Mouse (Mus musculus) erythroblast, embryonic 14.5 days (primary cell): ENCODE results near the gene Vmn1r1. TPM values are rescaled to one million over a fixed set of nuclear protein-coding genes. Genes with fewer than 3 reads are reported as not detected.

Experiments used
- H3K27me3 ChIP-seq: 2 replicates; pipeline ENCODE4 v1.6.1; 2012; ENCODE audit warnings: inconsistent platforms; ENCODE audit not compliant: control insufficient read depth
- H3K36me3 ChIP-seq: 2 replicates; pipeline ENCODE4 v1.6.1; 2012; ENCODE audit warnings: mild to moderate bottlenecking, inconsistent platforms; ENCODE audit not compliant: control insufficient read depth
- H3K4me1 ChIP-seq: 2 replicates; pipeline ENCODE4 v1.6.1; 2012; ENCODE audit warnings: inconsistent platforms; ENCODE audit not compliant: control insufficient read depth
- H3K4me3 ChIP-seq: replicated peaks from 2 replicates; pipeline ENCODE3; 2012; ENCODE audit warnings: moderate library complexity, mild to moderate bottlenecking, inconsistent platforms
- H3K9me3 ChIP-seq: 2 replicates; pipeline ENCODE4 v1.6.1; 2012; ENCODE audit warnings: low read length, inconsistent platforms, mixed read lengths; ENCODE audit not compliant: control insufficient read depth
- GATA1 ChIP-seq: IDR thresholded peaks from 2 replicates; pipeline ENCODE4 v1.6.1; 2012; ENCODE audit warnings: low read length, inconsistent platforms, mixed read lengths
- TAL1 ChIP-seq: IDR thresholded peaks from 3 replicates; pipeline ENCODE4 v1.6.1; 2012; ENCODE audit warnings: low read length, inconsistent platforms, mixed read lengths
- polyA plus RNA-seq: library from polyadenylated mRNA; stranded (reverse); fragments of >175 nt; gene quantifications from 2 replicates; pipeline ENCODE4 v1.2.3, GENCODE M21; 2012

Vmn1r1 gene
- polyA plus RNA-seq, 1 experiment: not detected

DNA sequence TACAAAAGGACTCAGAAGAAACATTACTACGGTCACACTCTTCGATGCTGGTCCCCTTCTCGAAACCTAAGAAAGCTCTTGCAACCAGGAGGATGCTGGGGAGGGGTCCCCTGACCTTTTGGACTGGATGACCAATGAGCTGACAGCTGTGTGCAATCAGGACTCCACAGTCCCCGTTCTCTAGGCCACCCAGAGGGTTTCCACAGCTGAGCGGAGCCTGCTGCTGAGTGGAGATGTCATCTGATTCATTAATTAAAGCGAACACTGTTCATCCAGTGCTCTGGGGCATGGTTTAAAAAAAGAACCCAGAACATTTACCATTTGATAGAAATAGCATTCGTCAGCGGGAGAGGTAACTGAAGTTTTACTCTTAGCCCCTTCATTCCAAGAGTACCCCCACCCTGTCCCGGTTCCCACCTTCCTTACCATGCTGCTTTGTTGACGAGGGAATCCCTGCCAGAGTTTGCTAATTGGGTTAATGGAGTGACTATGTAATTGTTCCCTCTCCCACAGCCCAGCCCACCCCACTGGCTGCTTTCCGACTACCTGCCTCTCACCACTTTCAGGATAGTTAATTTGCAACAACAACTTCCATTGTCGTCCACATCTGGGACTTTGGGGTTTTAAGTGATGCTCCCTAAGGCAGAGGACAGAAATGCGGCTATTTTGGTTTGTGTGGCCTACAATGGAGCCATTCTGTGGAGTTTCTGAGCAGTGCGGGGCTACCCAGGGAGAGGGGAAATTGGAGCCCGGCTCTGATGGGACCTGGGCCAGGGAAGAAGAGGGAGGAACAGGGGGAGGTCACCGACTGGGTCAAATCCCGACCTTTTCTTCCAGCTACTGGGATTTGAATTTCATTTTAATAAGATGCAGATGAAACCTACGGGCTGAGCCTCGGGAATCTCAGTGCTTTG is 50.4 kb downstream of the Vmn1r1 start:
- Histone ChIP-seq H3K4me1 (no peaks in the 10 kb centered on the region), H3K36me3 (no peaks in the 10 kb centered on the region), H3K4me3 (no peak overlapping the region), H3K9me3 (no peaks in the 10 kb centered on the region), H3K27me3 (no peaks in the 10 kb centered on the region)
- TF ChIP-seq TAL1 (no peak), GATA1 (no peak)

DNA sequence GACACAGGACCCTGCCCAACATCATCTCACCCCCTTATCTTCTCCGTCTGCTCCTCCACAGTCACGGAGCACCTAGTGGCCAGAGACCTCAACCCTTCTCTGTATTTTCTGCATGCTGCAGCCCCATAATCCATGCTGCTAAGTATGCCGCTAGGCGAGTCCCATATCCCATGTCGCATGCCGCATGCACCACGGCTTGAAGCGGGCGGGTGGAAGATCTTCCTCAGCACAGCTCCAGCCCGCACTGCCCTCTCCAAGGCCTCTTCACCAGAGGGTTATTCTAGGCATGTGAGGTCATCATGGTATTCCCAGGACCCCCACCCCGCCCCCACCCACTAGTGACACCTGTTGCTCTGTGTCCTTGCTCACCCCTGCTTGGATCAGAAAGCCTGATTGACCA is 51.2 kb downstream of the Vmn1r1 start:
- Histone ChIP-seq H3K4me1 (no peaks in the 10 kb centered on the region), H3K9me3 (no peaks in the 10 kb centered on the region), H3K27me3 (no peaks in the 10 kb centered on the region), H3K36me3 (no peaks in the 10 kb centered on the region), H3K4me3 (no peak overlapping the region)
- TF ChIP-seq TAL1: no peak
- TF ChIP-seq GATA1: no peak

DNA sequence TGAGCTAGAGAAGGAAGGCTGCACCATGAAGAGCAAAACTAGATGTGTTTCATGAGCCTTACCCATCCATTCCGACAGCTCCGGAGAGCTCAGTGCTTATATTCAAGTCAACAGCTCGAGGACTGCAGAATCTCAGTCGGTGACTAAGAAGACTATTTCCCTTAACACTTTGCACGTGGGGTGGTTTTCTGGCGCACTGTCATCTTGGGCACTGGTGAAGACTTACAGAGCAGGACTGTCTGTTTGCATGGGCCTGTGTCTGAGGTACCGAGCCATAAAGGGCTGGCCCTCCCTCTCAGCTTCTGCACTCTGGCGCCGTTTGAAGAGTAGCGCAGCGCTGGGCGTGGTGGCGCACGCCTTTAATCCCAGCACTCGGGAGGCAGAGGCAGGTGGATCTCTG is 51.9 kb downstream of the Vmn1r1 start:
- no peaks in the 10 kb centered on the region for H3K4me1 ChIP-seq
- TF ChIP-seq TAL1: no peak
- no peak for TF ChIP-seq GATA1
- H3K4me3 ChIP-seq: no peak overlapping the region
- H3K9me3 ChIP-seq: no peaks in the 10 kb centered on the region
- H3K27me3 ChIP-seq: no peaks in the 10 kb centered on the region
- H3K36me3 ChIP-seq: no peaks in the 10 kb centered on the region

DNA sequence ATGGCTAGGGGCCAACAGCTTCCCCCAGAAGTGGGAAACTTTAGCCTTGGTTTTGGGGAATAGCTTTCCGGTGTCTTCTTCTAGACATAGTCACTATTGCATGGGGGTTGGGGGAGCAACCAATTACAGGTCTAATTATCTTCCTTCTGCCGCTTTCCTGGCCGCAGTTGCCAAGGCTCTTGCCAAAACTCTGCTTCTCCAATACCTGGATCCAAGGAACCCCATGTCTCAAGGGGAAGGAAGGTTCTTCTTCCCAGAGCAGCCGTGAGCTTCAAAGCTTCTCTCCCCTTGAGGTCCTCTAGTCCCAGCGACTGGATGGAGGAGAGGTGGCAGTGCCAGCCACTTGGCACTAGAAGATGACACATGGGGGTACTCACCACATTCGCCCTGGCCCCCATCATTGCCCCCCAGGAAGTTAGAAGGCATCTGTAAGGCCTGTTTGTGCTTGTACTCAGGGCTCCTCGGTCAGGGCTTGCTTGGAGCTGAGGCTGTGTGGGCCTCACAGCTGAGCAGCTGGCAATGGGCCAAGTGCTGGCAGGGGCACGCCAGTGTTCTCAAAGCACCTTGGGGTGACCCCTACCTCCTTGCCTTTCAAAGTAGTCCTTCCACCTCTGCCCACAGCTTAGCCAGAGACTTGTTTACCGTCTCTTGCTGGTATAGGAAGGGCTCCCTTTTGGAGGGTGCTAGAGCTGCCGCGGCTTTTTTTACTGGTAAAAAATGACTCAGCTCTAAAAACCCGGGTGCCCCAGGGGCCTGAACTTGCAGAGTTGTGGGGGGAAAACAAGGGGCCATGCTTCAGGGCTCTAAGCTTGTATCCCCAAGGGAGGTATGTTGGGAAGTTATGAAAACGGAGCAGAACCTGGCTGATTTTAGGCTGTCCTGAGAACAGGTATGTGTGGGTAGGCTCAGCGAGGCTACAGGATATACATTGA is 52.6 kb downstream of the Vmn1r1 start:
- Histone ChIP-seq H3K4me3 (no peak overlapping the region), H3K9me3 (no peaks in the 10 kb centered on the region), H3K4me1 (no peaks in the 10 kb centered on the region), H3K27me3 (no peaks in the 10 kb centered on the region), H3K36me3 (no peaks in the 10 kb centered on the region)
- TF ChIP-seq GATA1 (no peak), TAL1 (no peak)

DNA sequence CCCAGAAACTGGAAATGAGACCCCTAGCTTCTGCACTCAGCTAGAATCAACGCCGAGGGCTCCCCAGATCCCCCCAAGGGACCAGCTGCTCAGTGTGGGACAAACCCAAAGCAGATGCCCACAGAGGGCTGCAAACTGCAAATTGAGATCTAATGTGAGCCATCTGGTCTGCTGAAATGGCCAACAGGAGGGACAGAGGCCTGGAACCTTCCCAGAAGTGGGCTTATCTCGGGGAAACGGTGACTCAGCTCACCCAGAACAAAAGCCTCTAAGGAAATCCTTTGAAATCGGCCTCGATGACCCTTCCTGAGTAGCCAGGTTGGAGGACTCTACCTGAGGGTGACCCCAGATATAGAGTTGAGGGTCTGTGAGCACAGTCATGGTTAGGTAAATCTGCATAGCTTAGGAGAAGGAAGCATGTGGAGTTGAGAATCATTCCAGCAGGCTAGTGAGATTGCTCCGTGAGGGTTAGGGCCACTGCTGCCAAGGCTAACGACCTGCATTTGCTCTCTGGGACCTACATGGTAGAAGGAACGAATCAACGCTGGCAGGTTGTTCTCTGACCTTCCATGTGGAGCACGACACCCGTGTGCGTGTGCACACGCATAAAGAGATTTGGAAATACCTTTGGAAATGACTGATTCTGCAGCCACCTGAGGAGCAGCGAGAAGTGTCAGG is 53.4 kb downstream of the Vmn1r1 start:
- H3K4me3 ChIP-seq: no peak overlapping the region
- no peak for TF ChIP-seq TAL1
- TF ChIP-seq GATA1: no peak
- no peaks in the 10 kb centered on the region for H3K4me1 ChIP-seq
- H3K36me3 ChIP-seq: no peaks in the 10 kb centered on the region
- no peaks in the 10 kb centered on the region for H3K9me3 ChIP-seq
- H3K27me3 ChIP-seq: no peaks in the 10 kb centered on the region

DNA sequence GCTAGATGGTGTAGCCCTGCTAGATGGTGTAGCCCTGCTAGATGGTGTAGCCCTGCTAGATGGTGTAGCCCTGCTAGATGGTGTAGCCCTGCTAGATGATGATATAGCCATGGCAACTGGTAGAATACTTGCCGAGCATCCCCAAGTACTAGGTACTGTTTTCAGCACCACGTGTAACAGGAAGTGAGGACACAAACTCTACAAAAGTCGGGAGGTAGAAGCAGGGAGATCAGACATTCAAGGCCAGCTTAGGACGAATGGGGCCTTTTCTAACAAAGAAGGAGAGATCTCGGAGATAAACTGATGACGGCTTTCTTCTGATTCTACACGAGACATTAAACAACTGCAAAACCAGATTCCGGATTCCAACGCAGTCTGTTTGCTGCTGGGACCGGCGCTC is 54.1 kb downstream of the Vmn1r1 start:
- Histone ChIP-seq H3K27me3 (no peaks in the 10 kb centered on the region), H3K4me1 (no peaks in the 10 kb centered on the region)
- TF ChIP-seq TAL1 (no peak), GATA1 (no peak)

DNA sequence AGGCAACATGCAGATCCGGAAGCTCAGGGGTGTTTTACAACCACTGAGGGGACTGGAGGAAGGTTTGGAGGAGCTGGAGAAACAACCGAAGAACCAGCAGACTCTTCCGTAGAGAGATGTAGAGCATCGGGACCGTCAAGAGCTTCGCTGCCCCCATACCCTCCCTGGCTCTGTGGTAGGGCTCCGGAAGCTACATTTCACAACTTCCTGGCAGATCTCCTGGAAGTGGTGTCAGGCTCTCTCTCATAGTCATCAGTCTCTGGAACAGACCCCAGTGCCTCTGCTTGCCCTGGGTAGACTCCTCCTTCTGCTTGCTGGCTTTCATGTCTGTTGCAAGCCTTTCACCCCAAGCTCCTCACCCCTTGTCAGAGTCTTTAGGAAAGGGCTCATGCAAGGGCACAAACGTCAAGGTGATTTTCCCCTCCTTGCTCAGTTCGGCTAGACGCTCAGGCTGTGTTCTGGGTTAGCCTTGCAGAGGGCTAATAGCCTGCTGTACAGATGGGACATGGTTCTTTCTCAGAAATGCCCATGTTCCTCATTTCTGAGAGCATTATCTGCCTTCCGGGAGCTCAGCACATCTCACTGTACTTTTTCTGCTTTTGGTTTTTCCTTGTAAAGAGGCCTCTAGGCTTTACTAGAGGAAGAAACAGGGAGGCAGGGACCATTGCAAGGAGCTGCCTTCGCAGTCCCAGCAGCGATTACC is 55.7 kb downstream of the Vmn1r1 start:
- Histone ChIP-seq H3K4me1 (no peaks in the 10 kb centered on the region), H3K4me3 (no peak overlapping the region), H3K27me3 (no peaks in the 10 kb centered on the region), H3K9me3 (no peaks in the 10 kb centered on the region), H3K36me3 (no peaks in the 10 kb centered on the region)
- TF ChIP-seq GATA1 (no peak), TAL1 (no peak)

More for the DNA sequence above, 54.1 kb downstream of the Vmn1r1 start:
- Histone ChIP-seq H3K9me3 (no peaks in the 10 kb centered on the region), H3K36me3 (no peaks in the 10 kb centered on the region), H3K4me3 (no peak overlapping the region)

DNA sequence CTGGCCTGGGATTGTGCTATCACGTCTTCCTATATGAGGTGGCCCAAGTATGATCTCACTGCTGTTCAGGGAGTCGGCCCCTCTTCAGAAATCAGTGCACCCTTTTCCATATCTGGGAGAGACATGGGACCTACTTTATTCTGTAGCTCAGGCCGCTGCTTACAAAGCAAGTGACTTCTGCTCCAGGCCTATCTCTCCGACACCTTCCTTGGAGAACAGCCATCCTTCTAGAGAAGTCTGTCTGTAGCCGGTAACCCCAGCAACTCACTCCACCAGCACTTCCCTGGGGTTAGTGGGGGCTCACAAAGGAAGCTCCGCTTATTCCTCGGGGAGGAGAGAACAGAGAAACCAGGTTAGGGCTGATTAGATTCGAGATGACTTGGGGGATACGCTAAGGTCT is 57.0 kb downstream of the Vmn1r1 start:
- Histone ChIP-seq H3K36me3 (no peaks in the 10 kb centered on the region), H3K9me3 (no peaks in the 10 kb centered on the region), H3K4me1 (no peaks in the 10 kb centered on the region), H3K27me3 (no peaks in the 10 kb centered on the region), H3K4me3 (no peak overlapping the region)
- TF ChIP-seq TAL1 (no peak), GATA1 (no peak)
